Mouse (Mus musculus): Measurements from ENCODE around the gene Gm20479. TPM values are rescaled to one million over a fixed set of nuclear protein-coding genes. Genes with fewer than 3 reads are reported as not detected.

Gm20479 gene
- polyA plus RNA-seq, 1 experiment from 2014 or later = 1.2 TPM

- H3K4me3 ChIP-seq (ENCODE audit: low read depth, low read length) = no peak overlapping the region
- DNase-seq (ENCODE audit: low spot score) (no peak), ATAC-seq (replicated peaks; ENCODE audit: low FRiP score, low TSS enrichment, low read depth) (no peak)
- H3K9me3 ChIP-seq (ENCODE audit: control insufficient read depth, low read length) = no peaks in the 10 kb centered on the region
- H3K9ac ChIP-seq (ENCODE audit: low read length) = no peak overlapping the region
- peaks cover 31% of the 10 kb centered on the region for H3K36me3 ChIP-seq (ENCODE audit: control insufficient read depth, insufficient read depth, low read length)
- H3K4me1 ChIP-seq (replicated peaks; ENCODE audit: control insufficient read depth, insufficient read depth, low read length) = peaks cover 8% of the 10 kb centered on the region; the same call in 1 of the 2 replicates
- H3K4me2 ChIP-seq (ENCODE audit: low read length) = no peak overlapping the region
- no peaks in the 10 kb centered on the region for H3K27me3 ChIP-seq (replicated peaks; ENCODE audit: control insufficient read depth, insufficient read depth, low read length)
- WGBS = 69% methylated on average over 9 of the region's 9 CpGs
- H3K27ac ChIP-seq (ENCODE audit: low read depth) = no peak overlapping the region
These were observed 49.7 kb downstream of the Gm20479 start for GRCm38 (mm10) chr7:27307551-27307950.

- Histone ChIP-seq H3K4me2 (ENCODE audit: low read length) (no peak overlapping the region), H3K27me3 (replicated peaks; ENCODE audit: control insufficient read depth, insufficient read depth, low read length) (no peaks in the 10 kb centered on the region), H3K9me3 (ENCODE audit: control insufficient read depth, low read length) (no peaks in the 10 kb centered on the region), H3K36me3 (ENCODE audit: control insufficient read depth, insufficient read depth, low read length) (peaks cover 28% of the 10 kb centered on the region), H3K4me1 (replicated peaks; ENCODE audit: control insufficient read depth, insufficient read depth, low read length) (peaks cover 8% of the 10 kb centered on the region; the same call in 1 of the 2 replicates), H3K27ac (ENCODE audit: low read depth) (no peak overlapping the region), H3K4me3 (ENCODE audit: low read depth, low read length) (no peak overlapping the region), H3K9ac (ENCODE audit: low read length) (no peak overlapping the region)
- 75% methylated on average over 24 of the region's 24 CpGs for WGBS
- ATAC-seq (replicated peaks; ENCODE audit: low FRiP score, low TSS enrichment, low read depth) (no peak), DNase-seq (ENCODE audit: low spot score) (no peak)
These were observed 50.8 kb downstream of the Gm20479 start for GRCm38 (mm10) chr7:27306161-27307160.

GRCm38 (mm10) chr7:27305091-27305730 is 52.0 kb downstream of the Gm20479 start:
- Histone ChIP-seq H3K4me1 (replicated peaks; ENCODE audit: control insufficient read depth, insufficient read depth, low read length) (peaks cover 4% of the 10 kb centered on the region; the same call in 1 of the 2 replicates), H3K27me3 (replicated peaks; ENCODE audit: control insufficient read depth, insufficient read depth, low read length) (no peaks in the 10 kb centered on the region), H3K4me3 (ENCODE audit: low read depth, low read length) (no peak overlapping the region), H3K9ac (ENCODE audit: low read length) (no peak overlapping the region), H3K36me3 (ENCODE audit: control insufficient read depth, insufficient read depth, low read length) (peaks cover 28% of the 10 kb centered on the region), H3K9me3 (ENCODE audit: control insufficient read depth, low read length) (no peaks in the 10 kb centered on the region), H3K4me2 (ENCODE audit: low read length) (no peak overlapping the region), H3K27ac (ENCODE audit: low read depth) (no peak overlapping the region)
- DNase-seq (ENCODE audit: low spot score) (no peak), ATAC-seq (replicated peaks; ENCODE audit: low FRiP score, low TSS enrichment, low read depth) (no peak)
- WGBS = 84% methylated on average over 17 of the region's 17 CpGs

Other genes starting within 250 kb of the Gm20479 start
- gene Cyp2f2, start 237.5 kb downstream of the Gm20479 start, polyA plus RNA-seq (2014; fragmentation: Nextera tagmentation; extraction: Ambion mirVana) = not detected in 2 replicates
- 0.12 TPM in 2 replicates for gene Cyp2t4, start 203.7 kb downstream of the Gm20479 start, polyA plus RNA-seq (2014; fragmentation: Nextera tagmentation; extraction: Ambion mirVana)
- gene Egln2, start 190.6 kb downstream of the Gm20479 start, polyA plus RNA-seq (2014; fragmentation: Nextera tagmentation; extraction: Ambion mirVana) = 39.3 and 43.1 TPM in 2 replicates
- gene Rab4b, start 178.5 kb downstream of the Gm20479 start, polyA plus RNA-seq (2014; fragmentation: Nextera tagmentation; extraction: Ambion mirVana) = 59.8 and 60.8 TPM in 2 replicates
- gene Gm21983, start 176.3 kb downstream of the Gm20479 start, polyA plus RNA-seq (2014; fragmentation: Nextera tagmentation; extraction: Ambion mirVana) = 0.52 TPM in 1 of 2 replicates, not detected in the other
- gene Mia, start 176.3 kb downstream of the Gm20479 start, polyA plus RNA-seq (2014; fragmentation: Nextera tagmentation; extraction: Ambion mirVana) = 0.34 and 11.1 TPM in 2 replicates
- 3.7 and 4.6 TPM in 2 replicates for gene BC024978, start 161.6 kb downstream of the Gm20479 start, polyA plus RNA-seq (2014; fragmentation: Nextera tagmentation; extraction: Ambion mirVana)
- gene Snrpa, start 161.1 kb downstream of the Gm20479 start, polyA plus RNA-seq (2014; fragmentation: Nextera tagmentation; extraction: Ambion mirVana) = 283 and 289 TPM in 2 replicates
- 8.9 and 9.3 TPM in 2 replicates for gene Itpkc, start 128.8 kb downstream of the Gm20479 start, polyA plus RNA-seq (2014; fragmentation: Nextera tagmentation; extraction: Ambion mirVana)
- gene Coq8b, start 124.4 kb downstream of the Gm20479 start, polyA plus RNA-seq (2014; fragmentation: Nextera tagmentation; extraction: Ambion mirVana) = 16.7 and 18.0 TPM in 2 replicates
- 9.2 and 11.0 TPM in 2 replicates for gene Numbl, start 99.0 kb downstream of the Gm20479 start, polyA plus RNA-seq (2014; fragmentation: Nextera tagmentation; extraction: Ambion mirVana)
- 97.9 and 110 TPM in 2 replicates for gene Ltbp4, start 19.7 kb downstream of the Gm20479 start, polyA plus RNA-seq (2014; fragmentation: Nextera tagmentation; extraction: Ambion mirVana)
- 39.8 and 40.0 TPM in 2 replicates for gene Shkbp1, start 1.4 kb downstream of the Gm20479 start, polyA plus RNA-seq (2014; fragmentation: Nextera tagmentation; extraction: Ambion mirVana)
- 0.34 and 0.48 TPM in 2 replicates for gene Sptbn4, start 90.3 kb upstream of the Gm20479 start, polyA plus RNA-seq (2014; fragmentation: Nextera tagmentation; extraction: Ambion mirVana)
- 52.3 and 54.0 TPM in 2 replicates for gene Blvrb, start 90.6 kb upstream of the Gm20479 start, polyA plus RNA-seq (2014; fragmentation: Nextera tagmentation; extraction: Ambion mirVana)
- gene Sertad3, start 116.3 kb upstream of the Gm20479 start, polyA plus RNA-seq (2014; fragmentation: Nextera tagmentation; extraction: Ambion mirVana) = 25.2 and 29.0 TPM in 2 replicates
- 33.9 and 38.4 TPM in 2 replicates for gene Sertad1, start 129.5 kb upstream of the Gm20479 start, polyA plus RNA-seq (2014; fragmentation: Nextera tagmentation; extraction: Ambion mirVana)
- gene Prx, start 141.9 kb upstream of the Gm20479 start, polyA plus RNA-seq (2014; fragmentation: Nextera tagmentation; extraction: Ambion mirVana) = 1.5 and 1.6 TPM in 2 replicates
- gene Hipk4, start 165.8 kb upstream of the Gm20479 start, polyA plus RNA-seq (2014; fragmentation: Nextera tagmentation; extraction: Ambion mirVana) = 0.83 and 1.2 TPM in 2 replicates
- gene Pld3, start 195.8 kb upstream of the Gm20479 start, polyA plus RNA-seq (2014; fragmentation: Nextera tagmentation; extraction: Ambion mirVana) = 58.5 and 66.6 TPM in 2 replicates
- gene 2310022A10Rik, start 195.8 kb upstream of the Gm20479 start, polyA plus RNA-seq (2014; fragmentation: Nextera tagmentation; extraction: Ambion mirVana) = 20.8 and 23.6 TPM in 2 replicates
- 83.4 and 90.5 TPM in 2 replicates for gene Akt2, start 234.1 kb upstream of the Gm20479 start, polyA plus RNA-seq (2014; fragmentation: Nextera tagmentation; extraction: Ambion mirVana)